Mouse (Mus musculus): ENCODE results near the gene Tdrd9. TPM values are rescaled to one million over a fixed set of nuclear protein-coding genes. Genes with fewer than 3 reads are reported as not detected.

Gene Tdrd9
- polyA plus RNA-seq, 1 experiment from 2014 or later, result 0.32 TPM

GRCm38 (mm10) chr12:111958101-111958865 is 13.1 kb upstream of the Tdrd9 start:
- DNase-seq (ENCODE audit: low spot score) (peak; percentile 80), ATAC-seq (replicated peaks; ENCODE audit: low FRiP score, low read depth) (peak; percentile 65)
- Histone ChIP-seq H3K9ac (ENCODE audit: low read depth, low read length) (no peak overlapping the region), H3K4me2 (ENCODE audit: low read length) (no peak overlapping the region), H3K4me1 (replicated peaks; ENCODE audit: insufficient read depth, low read length) (no peaks in the 10 kb centered on the region), H3K9me3 (replicated peaks; ENCODE audit: low read length) (no peaks in the 10 kb centered on the region), H3K4me3 (replicated peaks; ENCODE audit: low read depth, low read length) (no peak overlapping the region), H3K36me3 (ENCODE audit: insufficient read depth, low read length) (peaks cover 28% of the 10 kb centered on the region), H3K27ac (no peak overlapping the region), H3K27me3 (ENCODE audit: insufficient read depth, low read length) (no peaks in the 10 kb centered on the region)
- TF ChIP-seq CTCF (IDR thresholded peaks at IDR 0.05; ENCODE audit: low read depth), result peak; percentile 84
- 41% methylated on average over 9 of the region's 9 CpGs for WGBS

DNA sequence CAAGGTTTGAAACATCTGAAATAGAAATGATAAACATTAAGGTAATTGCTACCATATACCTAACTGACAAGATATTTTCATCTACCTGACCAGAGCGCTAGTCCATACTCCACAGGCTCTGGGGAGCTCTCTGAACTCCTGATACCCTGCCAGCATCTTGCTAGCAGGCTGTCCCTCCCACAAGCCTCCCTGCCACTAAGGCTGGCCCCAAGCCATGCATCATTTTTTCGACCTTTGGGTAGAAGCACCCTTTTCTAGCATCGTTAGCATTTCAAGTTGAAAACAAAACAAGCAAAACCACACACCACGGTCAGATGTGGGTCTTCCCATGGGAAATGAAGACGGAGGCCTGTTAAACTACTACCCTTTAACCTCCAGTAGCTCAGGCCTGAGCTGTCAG is 8.0 kb upstream of the Tdrd9 start:
- WGBS, result 72% methylated on average over 5 of the region's 5 CpGs
- peaks cover 6% of the 10 kb centered on the region; the same call in 1 of the 2 replicates for H3K4me1 ChIP-seq (replicated peaks; ENCODE audit: insufficient read depth, low read length)
- no peak for DNase-seq (ENCODE audit: low spot score)
- TF ChIP-seq CTCF (IDR thresholded peaks at IDR 0.05; ENCODE audit: low read depth), result no peak
- H3K9ac ChIP-seq (ENCODE audit: low read depth, low read length), result no peak overlapping the region
- no peak overlapping the region for H3K27ac ChIP-seq
- no peaks in the 10 kb centered on the region for H3K9me3 ChIP-seq (replicated peaks; ENCODE audit: low read length)
- H3K36me3 ChIP-seq (ENCODE audit: insufficient read depth, low read length), result peaks cover 28% of the 10 kb centered on the region
- no peak for ATAC-seq (replicated peaks; ENCODE audit: low FRiP score, low read depth)
- H3K4me3 ChIP-seq (replicated peaks; ENCODE audit: low read depth, low read length), result no peak overlapping the region
- no peak overlapping the region for H3K4me2 ChIP-seq (ENCODE audit: low read length)
- H3K27me3 ChIP-seq (ENCODE audit: insufficient read depth, low read length), result no peaks in the 10 kb centered on the region

DNA sequence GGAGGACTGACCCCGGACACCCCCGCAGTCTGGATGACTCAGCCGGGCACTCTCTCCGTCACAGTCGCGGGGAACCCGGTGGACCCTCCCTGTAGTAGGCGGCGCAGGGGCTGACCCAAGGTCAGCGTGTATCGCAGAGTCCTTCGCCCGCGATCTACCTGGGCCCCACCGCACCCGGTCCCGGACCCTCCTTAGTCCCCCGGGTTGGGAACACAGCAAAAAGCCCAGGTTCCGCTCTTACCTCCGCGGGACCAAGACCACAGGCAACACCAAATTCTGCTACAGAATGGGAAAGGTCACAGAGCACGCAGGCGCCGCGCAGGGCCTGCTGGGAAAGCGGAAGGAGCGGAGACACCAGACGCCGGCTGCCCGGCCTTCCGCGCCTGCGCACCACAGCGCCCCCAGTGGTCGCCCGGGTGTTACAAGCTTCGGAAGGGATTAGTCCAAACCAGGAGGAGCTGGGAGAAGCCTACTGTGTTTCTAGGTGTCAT is 4.6 kb upstream of the Tdrd9 start, which contains the start of gene Atp5mpl:
Gene Atp5mpl (minus strand): TSS at position 295 of the 491 bp plus-strand sequence.
- TF ChIP-seq CTCF (IDR thresholded peaks at IDR 0.05; ENCODE audit: low read depth), result peak; percentile 98
- Histone ChIP-seq H3K4me1 (replicated peaks; ENCODE audit: insufficient read depth, low read length) (peaks cover 6% of the 10 kb centered on the region; the same call in 1 of the 2 replicates), H3K27me3 (ENCODE audit: insufficient read depth, low read length) (no peaks in the 10 kb centered on the region), H3K27ac (peak within 1 kb of the TSS; percentile 77; the same call in 1 of the 2 replicates), H3K4me3 (replicated peaks; ENCODE audit: low read depth, low read length) (peak within 1 kb of the TSS; percentile 88), H3K9me3 (replicated peaks; ENCODE audit: low read length) (no peaks in the 10 kb centered on the region), H3K4me2 (ENCODE audit: low read length) (peak within 1 kb of the TSS; percentile 66), H3K36me3 (ENCODE audit: insufficient read depth, low read length) (peaks cover 10% of the 10 kb centered on the region), H3K9ac (ENCODE audit: low read depth, low read length) (peak within 1 kb of the TSS; percentile 95)
- ATAC-seq (replicated peaks; ENCODE audit: low FRiP score, low read depth) (peak; percentile 86), DNase-seq (ENCODE audit: low spot score) (peak; percentile 96)
- 0% methylated on average over 37 of the region's 37 CpGs for WGBS

DNA sequence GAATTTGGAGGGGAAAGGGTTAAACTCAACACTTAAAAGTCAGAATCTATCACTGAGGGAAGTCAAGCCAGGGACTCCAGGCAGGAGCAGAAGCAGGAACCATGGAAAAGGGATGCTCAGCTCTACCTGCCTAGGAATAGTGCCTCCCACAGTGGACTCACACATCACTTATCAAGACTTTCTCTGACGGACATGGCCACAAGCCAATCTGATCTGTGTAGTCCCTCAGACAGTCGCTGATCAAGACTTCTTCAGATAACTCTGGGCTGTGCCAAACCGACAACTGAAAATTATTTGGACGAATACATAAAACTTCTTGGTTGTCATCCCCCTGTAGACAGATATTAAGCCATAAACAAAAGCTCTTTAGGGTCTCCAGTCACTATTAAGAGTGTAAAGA is 1.3 kb upstream of the Tdrd9 start:
- peaks cover 6% of the 10 kb centered on the region; the same call in 1 of the 2 replicates for H3K4me1 ChIP-seq (replicated peaks; ENCODE audit: insufficient read depth, low read length)
- H3K4me3 ChIP-seq (replicated peaks; ENCODE audit: low read depth, low read length), result no peak overlapping the region
- H3K4me2 ChIP-seq (ENCODE audit: low read length), result no peak overlapping the region
- H3K27me3 ChIP-seq (ENCODE audit: insufficient read depth, low read length), result no peaks in the 10 kb centered on the region
- no peak for DNase-seq (ENCODE audit: low spot score)
- no peak overlapping the region for H3K9ac ChIP-seq (ENCODE audit: low read depth, low read length)
- H3K27ac ChIP-seq, result no peak overlapping the region
- no peak for TF ChIP-seq CTCF (IDR thresholded peaks at IDR 0.05; ENCODE audit: low read depth)
- H3K36me3 ChIP-seq (ENCODE audit: insufficient read depth, low read length), result no peaks in the 10 kb centered on the region
- H3K9me3 ChIP-seq (replicated peaks; ENCODE audit: low read length), result no peaks in the 10 kb centered on the region
- ATAC-seq (replicated peaks; ENCODE audit: low FRiP score, low read depth), result no peak
- WGBS, result 80% methylated on average over 4 of the region's 4 CpGs

DNA sequence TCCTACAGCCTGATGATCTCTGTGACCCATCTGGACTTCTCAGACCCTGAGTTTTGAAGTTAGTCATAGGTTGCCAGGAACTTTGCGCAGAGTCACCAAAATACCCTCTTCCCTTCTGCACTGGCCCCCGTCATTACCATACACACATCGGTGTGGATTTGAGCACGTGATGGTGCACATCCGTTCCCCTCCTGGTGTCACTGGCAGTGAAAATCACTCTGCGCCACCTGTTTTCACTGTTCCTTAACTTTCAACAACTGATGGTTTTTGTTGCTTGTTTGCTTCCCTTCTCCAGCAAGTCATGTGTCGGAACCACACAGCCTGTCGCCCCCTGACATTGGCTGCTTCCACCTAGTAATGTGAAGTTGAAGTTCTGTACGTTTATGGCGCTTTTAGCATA is 1.1 kb downstream of the Tdrd9 start:
- DNase-seq (ENCODE audit: low spot score), result no peak

GRCm38 (mm10) chr12:111974578-111974977 is 3.2 kb downstream of the Tdrd9 start:
- H3K36me3 ChIP-seq (ENCODE audit: insufficient read depth, low read length), result no peaks in the 10 kb centered on the region
- no peak overlapping the region for H3K9ac ChIP-seq (ENCODE audit: low read depth, low read length)
- ATAC-seq (replicated peaks; ENCODE audit: low FRiP score, low read depth), result no peak
- H3K9me3 ChIP-seq (replicated peaks; ENCODE audit: low read length), result no peaks in the 10 kb centered on the region
- no peak overlapping the region for H3K4me2 ChIP-seq (ENCODE audit: low read length)
- H3K27me3 ChIP-seq (ENCODE audit: insufficient read depth, low read length), result no peaks in the 10 kb centered on the region
- no peak overlapping the region for H3K27ac ChIP-seq
- WGBS, result 64% methylated on average over 6 of the region's 6 CpGs
- no peak overlapping the region for H3K4me3 ChIP-seq (replicated peaks; ENCODE audit: low read depth, low read length)
- TF ChIP-seq CTCF (IDR thresholded peaks at IDR 0.05; ENCODE audit: low read depth), result no peak
- no peak for DNase-seq (ENCODE audit: low spot score)
- no peaks in the 10 kb centered on the region for H3K4me1 ChIP-seq (replicated peaks; ENCODE audit: insufficient read depth, low read length)

More for the DNA sequence above, 1.1 kb downstream of the Tdrd9 start:
- no peak for TF ChIP-seq CTCF (IDR thresholded peaks at IDR 0.05; ENCODE audit: low read depth)
- Histone ChIP-seq H3K9me3 (replicated peaks; ENCODE audit: low read length) (no peaks in the 10 kb centered on the region), H3K9ac (ENCODE audit: low read depth, low read length) (no peak overlapping the region), H3K4me3 (replicated peaks; ENCODE audit: low read depth, low read length) (no peak overlapping the region), H3K27me3 (ENCODE audit: insufficient read depth, low read length) (no peaks in the 10 kb centered on the region), H3K36me3 (ENCODE audit: insufficient read depth, low read length) (no peaks in the 10 kb centered on the region), H3K4me2 (ENCODE audit: low read length) (no peak overlapping the region), H3K4me1 (replicated peaks; ENCODE audit: insufficient read depth, low read length) (no peaks in the 10 kb centered on the region), H3K27ac (no peak overlapping the region)
- no peak for ATAC-seq (replicated peaks; ENCODE audit: low FRiP score, low read depth)
- WGBS, result 89% methylated on average over 10 of the region's 10 CpGs
